Mouse (Mus musculus) megakaryocyte, embryonic 14.5 days (primary cell): Measurements from ENCODE around the gene Ccdc47.

Source experiments
- FLI1 ChIP-seq: IDR thresholded peaks from 2 replicates; pipeline ENCODE4 v1.6.1; 2012; ENCODE audit warnings: low read length, inconsistent platforms, mixed read lengths
- GATA1 ChIP-seq: IDR thresholded peaks from 3 replicates; pipeline ENCODE4 v1.6.1; 2012; ENCODE audit warnings: mixed read lengths, low read length, inconsistent platforms, borderline replicate concordance

- TF ChIP-seq GATA1 (no peak), FLI1 (no peak)
Measured at GRCm38 (mm10) chr11:106155761-106156160, 60.4 kb downstream of the Ccdc47 start.
